Mouse (Mus musculus): ENCODE measurements around the gene Chga.

Chga gene

GRCm38 (mm10) chr12:102554721-102555516 lies at the start of gene Chga:
Chga (plus strand) TSS chr12:102554969.
- peak; percentile 37 for DNase-seq (ENCODE audit: low read depth, low spot score)

GRCm38 (mm10) chr12:102505131-102505713 lies 49.5 kb upstream of the Chga start:
- no peak for DNase-seq (ENCODE audit: low read depth, low spot score)

DNA sequence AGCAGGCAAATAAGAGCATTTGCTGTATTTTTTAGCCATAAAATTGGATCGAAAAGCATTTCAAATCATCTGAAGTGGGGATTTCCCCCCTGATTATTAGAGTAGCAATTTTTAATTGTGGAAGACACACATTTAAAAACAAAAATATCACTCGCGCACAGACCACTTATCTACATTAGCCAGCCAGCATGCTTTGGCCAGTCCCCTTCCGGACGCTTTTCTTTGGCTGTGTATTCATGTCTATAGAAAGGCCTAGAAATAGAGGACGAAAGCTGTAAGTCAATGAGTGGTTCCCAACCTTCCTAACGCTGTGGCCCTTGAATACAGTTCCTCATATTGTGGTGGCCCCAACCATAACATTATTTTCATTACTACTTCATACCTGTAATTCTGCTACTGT lies 48.8 kb upstream of the Chga start:
- DNase-seq (ENCODE audit: low read depth, low spot score), result no peak

DNA sequence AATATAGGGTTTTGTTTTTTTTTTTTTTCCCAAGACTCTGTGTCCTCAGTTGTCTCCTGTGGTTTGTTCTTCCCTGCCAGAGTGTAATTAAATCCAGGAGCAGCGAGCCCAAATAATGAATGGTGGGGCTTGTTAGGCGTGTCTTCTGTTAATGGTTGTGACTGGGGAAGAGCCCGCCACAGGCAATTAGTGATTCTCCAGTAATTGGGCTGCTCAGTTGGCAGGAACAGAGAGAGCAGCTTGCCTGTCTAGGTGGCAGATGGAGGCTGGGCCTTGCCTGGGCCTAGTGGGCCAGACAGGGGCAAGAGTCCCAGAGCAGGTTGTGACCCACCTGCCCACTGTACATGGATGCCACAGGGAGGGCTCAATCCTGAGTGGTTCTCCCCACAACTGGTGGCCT lies 43.4 kb upstream of the Chga start:
- DNase-seq (ENCODE audit: low read depth, low spot score), result no peak

GRCm38 (mm10) chr12:102514151-102514550 lies 40.6 kb upstream of the Chga start:
- DNase-seq (ENCODE audit: low read depth, low spot score), result no peak

DNA sequence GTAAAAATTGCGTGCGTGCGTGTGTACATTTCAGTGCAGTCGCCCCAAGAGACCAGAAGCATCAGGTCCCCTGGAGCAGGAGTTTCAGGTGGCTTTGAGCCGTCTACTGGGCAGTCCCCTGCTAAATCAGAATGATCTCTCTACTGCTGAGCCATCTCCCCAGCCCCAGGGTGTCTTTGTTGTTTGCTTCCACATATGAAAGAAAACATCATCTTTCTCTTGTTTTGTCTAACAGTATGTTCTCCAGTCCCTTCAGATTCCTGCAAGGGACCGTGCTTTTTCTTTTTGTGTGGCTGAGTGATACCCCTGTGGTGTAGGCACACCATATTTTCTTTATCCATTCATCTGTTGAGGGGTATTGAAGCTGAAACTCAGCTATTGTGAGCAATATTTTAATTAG lies 40.0 kb upstream of the Chga start:
- no peak for DNase-seq (ENCODE audit: low read depth, low spot score)

DNA sequence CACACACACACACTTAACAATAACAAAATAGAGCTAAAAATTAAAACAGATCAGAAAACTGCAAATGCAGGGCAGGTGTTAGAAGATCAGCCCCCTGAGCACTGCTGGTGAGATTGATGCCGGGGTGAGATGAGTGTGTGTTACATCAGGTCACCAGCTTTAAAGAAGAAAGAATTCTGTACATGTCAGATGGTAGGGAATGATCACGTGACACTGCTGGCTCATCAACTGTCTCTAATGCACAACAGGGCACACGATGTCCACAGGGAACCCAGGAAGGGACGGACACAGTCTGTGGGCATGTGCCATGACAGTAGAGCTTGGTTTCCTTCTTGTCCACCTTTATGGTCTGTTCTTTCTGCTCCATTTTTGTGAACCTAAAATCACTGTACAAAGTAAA lies 38.6 kb upstream of the Chga start:
- DNase-seq (ENCODE audit: low read depth, low spot score), result no peak

DNA sequence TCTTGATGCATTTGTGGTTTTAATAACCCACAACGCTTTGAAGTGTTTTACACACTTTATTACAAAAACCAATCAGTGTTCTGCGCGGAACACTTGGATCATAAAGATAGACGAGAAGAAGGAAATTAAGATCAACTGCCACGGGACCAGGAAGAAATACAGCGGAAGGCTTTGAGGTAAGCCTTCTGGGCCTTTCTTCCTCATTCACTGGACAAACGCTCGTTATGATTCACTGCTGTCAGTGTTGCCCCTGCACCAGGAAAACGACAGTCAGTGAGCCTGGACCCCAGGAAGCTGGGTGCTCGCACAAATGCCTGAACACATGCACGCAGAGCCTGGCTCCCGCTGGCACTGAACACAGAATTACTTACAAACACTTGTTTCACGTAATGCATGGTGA lies 37.1 kb upstream of the Chga start:
- no peak for DNase-seq (ENCODE audit: low read depth, low spot score)

- DNase-seq (ENCODE audit: low read depth, low spot score), result no peak
Measured at GRCm38 (mm10) chr12:102519929-102520720, 34.6 kb upstream of the Chga start.

GRCm38 (mm10) chr12:102521777-102522319 lies 32.9 kb upstream of the Chga start:
- DNase-seq (ENCODE audit: low read depth, low spot score), result no peak

DNA sequence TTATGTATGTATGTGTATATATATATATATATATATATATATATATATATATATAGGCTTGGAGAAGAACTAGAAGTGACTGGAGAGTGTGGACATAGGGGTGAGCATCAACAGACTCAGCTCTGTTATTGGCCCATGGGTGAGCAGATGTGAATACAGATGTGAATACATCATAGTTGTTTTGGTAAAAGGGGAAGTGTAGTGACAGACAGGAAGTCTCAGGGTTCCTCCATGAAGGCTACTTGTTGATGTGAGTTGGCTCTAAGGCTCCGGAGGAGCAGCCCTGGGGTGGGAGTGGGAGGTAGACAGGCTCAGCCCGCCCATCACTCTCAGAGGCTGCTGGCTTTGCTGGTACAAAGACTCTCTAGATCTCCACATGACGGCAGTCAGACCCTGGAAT lies 30.6 kb upstream of the Chga start:
- DNase-seq (ENCODE audit: low read depth, low spot score), result no peak

- peak; percentile 70 for DNase-seq (ENCODE audit: low read depth, low spot score)
Measured at GRCm38 (mm10) chr12:102524760-102525159, 30.0 kb upstream of the Chga start.

DNA sequence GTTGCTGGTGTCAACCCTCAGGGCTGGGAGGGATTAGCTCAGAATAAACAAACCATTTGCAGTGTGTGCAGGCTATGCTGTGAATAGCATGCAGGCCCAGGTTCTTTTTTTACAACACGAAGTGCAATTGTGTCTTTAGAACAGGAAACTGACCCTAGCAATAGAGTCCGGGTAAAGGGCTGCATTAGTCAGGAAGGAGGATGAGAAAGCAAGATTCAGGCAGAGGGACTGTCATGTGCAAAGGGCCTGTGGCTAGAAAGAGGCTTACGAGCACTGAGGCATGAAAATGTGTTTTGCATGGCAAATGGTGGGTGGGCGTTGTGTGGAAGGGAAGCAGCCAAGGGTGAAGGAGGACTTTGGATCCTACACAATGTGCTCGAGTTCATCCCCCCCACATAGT lies 26.8 kb upstream of the Chga start:
- DNase-seq (ENCODE audit: low read depth, low spot score), result no peak

- no peak for DNase-seq (ENCODE audit: low read depth, low spot score)
Measured at GRCm38 (mm10) chr12:102535796-102536195, 19.0 kb upstream of the Chga start.

DNA sequence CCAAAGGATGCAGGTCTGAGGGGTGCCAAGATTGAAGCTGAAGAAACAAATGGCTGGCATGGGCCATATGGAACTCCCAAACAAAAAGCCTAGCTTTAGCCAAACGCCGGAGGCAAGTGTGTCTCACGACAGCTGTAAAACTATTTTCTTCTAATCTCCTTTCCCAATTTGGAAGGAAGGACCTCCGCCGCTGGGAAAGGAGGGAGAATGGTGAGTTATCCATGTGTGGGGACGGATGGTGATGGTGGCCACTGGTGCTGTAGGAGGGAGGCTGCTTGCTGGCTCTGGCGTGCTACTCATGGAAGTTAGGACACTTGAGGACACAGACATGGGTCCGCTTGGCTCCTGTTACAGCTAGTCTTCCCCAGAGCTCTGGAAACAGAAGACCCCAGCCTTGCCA lies 14.5 kb upstream of the Chga start:
- no peak for DNase-seq (ENCODE audit: low read depth, low spot score)

GRCm38 (mm10) chr12:102541168-102541567 lies 13.6 kb upstream of the Chga start:
- DNase-seq (ENCODE audit: low read depth, low spot score), result no peak

GRCm38 (mm10) chr12:102545122-102545521 lies 9.6 kb upstream of the Chga start:
- DNase-seq (ENCODE audit: low read depth, low spot score), result no peak

- peak; percentile 75 for DNase-seq (ENCODE audit: low read depth, low spot score)
Measured at GRCm38 (mm10) chr12:102550529-102550928, 4.2 kb upstream of the Chga start.

DNA sequence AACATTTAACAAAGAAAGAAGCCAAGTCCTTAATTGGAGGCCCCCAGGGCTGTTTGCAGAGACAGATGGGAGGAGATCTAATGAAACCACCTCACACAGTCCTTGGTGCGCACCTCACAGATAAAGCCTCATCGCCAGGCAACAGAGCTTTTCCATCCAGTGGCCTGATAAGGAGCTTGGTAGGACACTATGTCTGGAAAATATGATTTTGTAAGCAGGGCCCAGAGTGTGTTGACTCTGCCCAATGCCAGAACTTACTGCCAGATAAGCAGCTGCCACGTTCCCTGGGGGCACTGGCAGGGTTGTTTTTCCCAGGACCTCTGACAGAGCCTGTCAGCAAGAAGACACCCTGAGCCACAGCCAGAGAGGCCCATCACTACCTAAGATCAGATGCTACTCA lies 3.6 kb upstream of the Chga start:
- no peak for DNase-seq (ENCODE audit: low read depth, low spot score)

GRCm38 (mm10) chr12:102552001-102552400 lies 2.8 kb upstream of the Chga start:
- DNase-seq (ENCODE audit: low read depth, low spot score), result no peak

DNA sequence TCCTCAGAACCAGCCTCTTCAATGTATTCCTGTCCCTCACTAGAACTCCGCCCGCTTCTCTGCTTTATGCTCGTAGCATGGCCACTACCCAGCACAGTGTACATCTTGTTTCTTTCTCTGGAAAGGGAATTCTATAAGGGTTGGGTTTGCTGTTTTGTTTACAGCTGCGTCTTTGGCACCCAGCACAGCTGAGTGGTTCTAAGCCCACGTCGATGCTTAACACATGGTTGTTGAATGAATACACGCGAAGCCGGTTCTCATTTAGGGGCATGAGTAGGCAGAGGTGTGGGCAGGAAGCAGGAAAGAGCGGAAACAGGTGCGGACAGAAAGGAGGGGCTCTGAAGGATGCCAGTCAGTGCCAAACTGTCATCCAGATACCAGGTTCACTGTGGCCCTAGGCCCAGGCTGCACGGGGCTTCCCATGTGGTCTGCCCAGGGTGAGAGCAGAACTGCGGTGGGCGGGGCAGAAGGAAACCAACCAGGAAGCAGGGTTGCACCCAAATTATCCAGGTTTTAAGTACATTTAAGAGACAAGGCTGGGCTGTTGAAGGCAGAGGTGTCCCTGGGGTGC lies 979 bp upstream of the Chga start:
- no peak for DNase-seq (ENCODE audit: low read depth, low spot score)

DNA sequence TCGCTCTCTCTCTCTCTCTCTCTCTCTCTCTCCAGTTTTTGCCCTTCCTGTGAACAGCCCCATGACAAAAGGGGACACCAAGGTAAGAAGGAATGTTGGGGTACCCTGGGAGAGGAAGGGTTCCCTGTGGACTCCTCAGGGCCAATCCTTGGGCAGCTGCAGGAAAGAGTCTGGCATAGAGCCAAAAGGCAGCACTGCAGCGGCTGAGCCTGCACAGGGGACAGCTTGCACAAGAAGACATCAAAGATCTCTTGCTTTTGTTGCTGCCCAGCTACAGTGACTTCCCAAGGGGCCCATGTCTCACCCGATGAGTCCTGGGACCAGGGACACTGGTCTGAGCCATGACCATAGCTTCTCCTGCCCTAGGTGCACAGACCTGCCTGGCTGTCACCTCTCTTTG lies 1.1 kb downstream of the Chga start:
- DNase-seq (ENCODE audit: low read depth, low spot score), result no peak
